Mouse (Mus musculus): Measurements from ENCODE around the gene Prss53. TPM values are rescaled to one million over a fixed set of nuclear protein-coding genes. Genes with fewer than 3 reads are reported as not detected.

Prss53 gene
- total and polyA plus RNA-seq, 3 experiments = 0.15 to 0.77 TPM; not detected in 1

GRCm38 (mm10) chr7:127901772-127902171 lies 11.0 kb upstream of the Prss53 start:
- TF ChIP-seq TAL1 (IDR thresholded peaks at IDR 0.05; ENCODE audit: low read length) (peak; percentile 70), RCOR1 (IDR thresholded peaks at IDR 0.05; ENCODE audit: low read depth, low read length) (peak; percentile 69), TCF12 (IDR thresholded peaks at IDR 0.05; ENCODE audit: low read depth, low read length) (peak; percentile 81), ETS1 (IDR thresholded peaks at IDR 0.05; ENCODE audit: low read depth, low read length) (peak; percentile 30; the same call in 1 of the 2 replicates), GATA1 (IDR thresholded peaks at IDR 0.05; ENCODE audit: low read depth, low read length) (peak; percentile 67), EP300 (IDR thresholded peaks at IDR 0.05; ENCODE audit: low read depth in 1 of 2, low read length in 2 of 2) (peak; percentile 57 to 78), JUND (IDR thresholded peaks at IDR 0.05; ENCODE audit: low read depth, low read length) (peak; percentile 95), BHLHE40 (IDR thresholded peaks at IDR 0.05; ENCODE audit: borderline replicate concordance, low read depth, low read length) (no peak), UBTF (IDR thresholded peaks at IDR 0.05; ENCODE audit: borderline replicate concordance, insufficient read depth, low read depth, low read length) (no peak)
- no peak for DNase-seq (ENCODE audit: low read depth, low spot score)
- H3K4me1 ChIP-seq (ENCODE audit: control insufficient read depth in 1 of 2, insufficient read depth in 2 of 2, low read length in 2 of 2) = peaks cover 22 to 39% of the 10 kb centered on the region in 2 experiments
- H3K9ac ChIP-seq (ENCODE audit: control insufficient read depth, low read depth, low read length, poor library complexity, severe bottlenecking) = no peak overlapping the region
- H3K9me3 ChIP-seq (replicated peaks; ENCODE audit: insufficient read depth, low read length) = no peaks in the 10 kb centered on the region
- H3K36me3 ChIP-seq (ENCODE audit: control insufficient read depth in 1 of 2, insufficient read depth in 2 of 2, low read length in 2 of 2) = peaks cover 0 to 27% of the 10 kb centered on the region in 2 experiments; a peak in 2 of 4 replicates
- H3K79me2 ChIP-seq (ENCODE audit: control insufficient read depth, insufficient read depth, low read length, poor library complexity) = peaks cover 3% of the 10 kb centered on the region; the same call in 1 of the 2 replicates
- no peak overlapping the region for H3K27ac ChIP-seq (ENCODE audit: control insufficient read depth, low read depth, low read length)
- no peak overlapping the region for H3K4me3 ChIP-seq (ENCODE audit: control insufficient read depth in 1 of 2, insufficient read depth in 1 of 2, low read depth in 2 of 2, low read length in 2 of 2)
- no peaks in the 10 kb centered on the region for H3K27me3 ChIP-seq (ENCODE audit: control insufficient read depth in 1 of 2, insufficient read depth in 2 of 2, low read length in 2 of 2)

- Histone ChIP-seq H3K9ac (ENCODE audit: control insufficient read depth, low read depth, low read length, poor library complexity, severe bottlenecking) (peak overlapping the region; percentile 2), H3K27ac (ENCODE audit: control insufficient read depth, low read depth, low read length) (peak overlapping the region; percentile 28), H3K36me3 (ENCODE audit: control insufficient read depth in 1 of 2, insufficient read depth in 2 of 2, low read length in 2 of 2) (peaks cover 0 to 27% of the 10 kb centered on the region in 2 experiments; a peak in 2 of 4 replicates), H3K4me1 (ENCODE audit: control insufficient read depth in 1 of 2, insufficient read depth in 2 of 2, low read length in 2 of 2) (peaks cover 23 to 46% of the 10 kb centered on the region in 2 experiments), H3K27me3 (ENCODE audit: control insufficient read depth in 1 of 2, insufficient read depth in 2 of 2, low read length in 2 of 2) (no peaks in the 10 kb centered on the region), H3K79me2 (ENCODE audit: control insufficient read depth, insufficient read depth, low read length, poor library complexity) (peaks cover 3% of the 10 kb centered on the region; the same call in 1 of the 2 replicates), H3K4me3 (ENCODE audit: control insufficient read depth in 1 of 2, insufficient read depth in 1 of 2, low read depth in 2 of 2, low read length in 2 of 2) (peak overlapping the region in 1 of 2 experiments; percentile 28; a peak in 2 of 4 replicates), H3K9me3 (replicated peaks; ENCODE audit: insufficient read depth, low read length) (no peaks in the 10 kb centered on the region)
- TF ChIP-seq HCFC1 (IDR thresholded peaks at IDR 0.05; ENCODE audit: low read depth, low read length) = no peak
- no peak for TF ChIP-seq NELFE (IDR thresholded peaks at IDR 0.05; ENCODE audit: low read depth, low read length)
- no peak for TF ChIP-seq MAX (IDR thresholded peaks at IDR 0.05; ENCODE audit: low read length)
- peak; percentile 51 for TF ChIP-seq ETS1 (IDR thresholded peaks at IDR 0.05; ENCODE audit: low read depth, low read length)
- no peak for TF ChIP-seq UBTF (IDR thresholded peaks at IDR 0.05; ENCODE audit: borderline replicate concordance, insufficient read depth, low read depth, low read length)
- 0 out of 2 replicates have a peak, but pooled peaks have one; percentile 13 for TF ChIP-seq USF1 (IDR thresholded peaks at IDR 0.05; ENCODE audit: low read depth, low read length)
- TF ChIP-seq MAFK (IDR thresholded peaks at IDR 0.05; ENCODE audit: borderline replicate concordance, low read depth, low read length) = no peak
- TF ChIP-seq ZMIZ1 (IDR thresholded peaks at IDR 0.05; ENCODE audit: low read depth, low read length) = no peak
- no peak for TF ChIP-seq RCOR1 (IDR thresholded peaks at IDR 0.05; ENCODE audit: low read depth, low read length)
- no peak for TF ChIP-seq NRF1 (IDR thresholded peaks at IDR 0.05; ENCODE audit: insufficient read depth, low read depth, low read length, poor library complexity, severe bottlenecking)
- TF ChIP-seq SMC3 (IDR thresholded peaks at IDR 0.05; ENCODE audit: low read depth, low read length) = no peak
- peak; percentile 55 for TF ChIP-seq GATA1 (IDR thresholded peaks at IDR 0.05; ENCODE audit: low read depth, low read length)
- no peak for TF ChIP-seq CHD1 (IDR thresholded peaks at IDR 0.05; ENCODE audit: low read depth, low read length)
- TF ChIP-seq TCF12 (IDR thresholded peaks at IDR 0.05; ENCODE audit: low read depth, low read length) = peak; percentile 47; the same call in 1 of the 2 replicates
- TF ChIP-seq EP300 (IDR thresholded peaks at IDR 0.05; ENCODE audit: low read depth in 1 of 2, low read length in 2 of 2) = peak in 1 of 2 experiments; percentile 59; a peak in 3 of 4 replicates
- TF ChIP-seq RAD21 (IDR thresholded peaks at IDR 0.05; ENCODE audit: low read depth, low read length) = no peak
- no peak for TF ChIP-seq BHLHE40 (IDR thresholded peaks at IDR 0.05; ENCODE audit: borderline replicate concordance, low read depth, low read length)
- TF ChIP-seq JUND (IDR thresholded peaks at IDR 0.05; ENCODE audit: low read depth, low read length) = no peak
- TF ChIP-seq CHD2 (IDR thresholded peaks at IDR 0.05; ENCODE audit: low read length) = 0 out of 2 replicates have a peak, but pooled peaks have one; percentile 11
- TF ChIP-seq MYC (IDR thresholded peaks at IDR 0.05; ENCODE audit: low read depth, low read length) = no peak
- TF ChIP-seq MYB (IDR thresholded peaks at IDR 0.05; ENCODE audit: low read depth, low read length) = no peak
- TF ChIP-seq TAL1 (IDR thresholded peaks at IDR 0.05; ENCODE audit: low read length) = peak; percentile 37; the same call in 1 of the 2 replicates
- no peak for TF ChIP-seq USF2 (IDR thresholded peaks at IDR 0.05; ENCODE audit: borderline replicate concordance in 1 of 2, insufficient read depth in 1 of 2, low read depth in 1 of 2, low read length in 2 of 2)
- DNase-seq (ENCODE audit: low read depth, low spot score) = peak; percentile 53
These were observed 9.2 kb upstream of the Prss53 start for GRCm38 (mm10) chr7:127899997-127900396.

All from MEL (cell line).